Mouse (Mus musculus): Measurements from ENCODE around the gene Tmem185b. TPM values are rescaled to one million over a fixed set of nuclear protein-coding genes. Genes with fewer than 3 reads are reported as not detected.

Gene Tmem185b
- total RNA-seq (2021): 10 to 100 TPM; 11.8 to 14.7 TPM
- long read RNA-seq, experiment 1, transcript Tmem185b-202 (1 exons, 2,824 nt): major isoform, 15 of 15 reads
- long read RNA-seq, experiment 1, partial matches to known transcripts: 0 of 15 reads
- long read RNA-seq, experiment 1, other reads (novel, unspliced or antisense): 0 of 15 reads
- long read RNA-seq, experiment 2, transcript Tmem185b-202 (1 exons, 2,824 nt): major isoform, 15 of 15 reads
- long read RNA-seq, experiment 2, partial matches to known transcripts: 0 of 15 reads
- long read RNA-seq, experiment 2, other reads (novel, unspliced or antisense): 0 of 15 reads

DNA sequence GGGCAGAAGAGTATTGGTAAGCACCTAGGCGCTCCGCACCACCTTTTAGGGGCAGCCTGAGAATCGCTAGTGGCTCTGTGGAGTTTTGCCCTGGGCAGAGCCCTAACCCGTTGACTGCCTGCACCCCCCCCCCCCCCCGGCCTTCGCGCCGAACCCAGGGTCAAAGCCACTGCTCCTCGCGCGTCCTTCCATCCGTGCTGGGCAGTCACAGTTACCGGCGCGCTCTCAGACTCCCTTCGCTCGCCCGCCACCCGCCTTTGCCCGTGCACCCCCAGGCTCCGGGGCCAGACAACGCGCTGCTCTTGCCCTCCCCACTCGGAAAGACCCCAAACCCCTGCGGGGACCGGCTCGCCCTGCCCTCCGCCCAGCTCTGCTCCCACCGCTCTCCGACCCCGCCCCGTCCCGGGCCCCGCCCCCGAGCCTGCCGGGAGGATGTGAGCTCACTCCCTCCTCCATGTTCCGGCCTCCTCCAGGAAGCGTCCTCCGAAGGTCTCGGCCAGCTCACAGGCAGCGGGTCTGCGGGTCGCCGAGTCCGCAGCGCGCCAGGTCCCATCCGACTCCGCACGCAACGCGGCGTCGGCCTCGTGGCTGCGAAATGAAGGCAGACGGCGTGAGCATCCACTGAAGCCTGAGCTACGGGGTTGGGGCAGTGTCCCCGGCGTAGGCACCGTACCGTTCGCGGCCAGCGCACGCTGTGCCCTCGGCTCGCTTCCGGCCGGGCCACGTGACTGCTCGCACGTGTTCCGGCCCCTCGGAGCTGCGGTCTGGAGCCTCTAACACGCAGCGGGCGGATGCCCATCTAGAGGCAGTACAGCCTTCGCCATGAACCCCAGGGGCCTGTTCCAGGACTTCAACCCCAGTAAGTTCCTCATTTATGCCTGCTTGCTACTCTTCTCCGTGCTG is at the start of gene Tmem185b:
Gene Tmem185b (plus strand): TSS at position 472 of the 903 bp plus-strand sequence.
- DNase-seq (ENCODE audit: low spot score in 2 of 2): peak; percentile 78 to 82
- intact Hi-C loops (cut with DNase I): loop anchor here (5.0 to 10.0 kb wide), 2 partner anchors 69 to 441 kb away; no protein-coding TSS in a partner anchor

DNA sequence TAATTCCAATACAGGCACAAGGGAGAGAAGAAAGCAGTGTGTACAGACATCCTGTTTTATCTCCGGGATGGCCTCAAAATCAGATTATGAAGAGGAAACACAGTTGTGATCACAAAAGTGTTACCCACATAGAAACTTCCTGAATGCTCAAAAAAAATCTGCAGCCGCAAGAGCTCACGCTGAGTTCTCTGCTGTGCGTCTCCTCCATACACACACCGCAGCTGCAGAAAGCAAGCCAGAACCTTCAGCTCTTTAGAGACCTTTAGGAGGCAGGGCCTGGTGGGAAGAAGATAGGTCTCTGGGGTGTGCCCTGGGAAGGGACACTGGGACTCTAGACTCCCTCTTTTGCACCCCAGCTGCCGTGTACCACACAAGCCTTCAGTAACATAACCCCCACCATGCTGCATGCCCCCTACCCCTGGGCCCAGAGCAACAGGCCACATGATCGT is 49.0 kb upstream of the Tmem185b start:
- DNase-seq (ENCODE audit: low spot score in 2 of 2): no peak
- intact Hi-C loops (cut with DNase I): no loop called here

DNA sequence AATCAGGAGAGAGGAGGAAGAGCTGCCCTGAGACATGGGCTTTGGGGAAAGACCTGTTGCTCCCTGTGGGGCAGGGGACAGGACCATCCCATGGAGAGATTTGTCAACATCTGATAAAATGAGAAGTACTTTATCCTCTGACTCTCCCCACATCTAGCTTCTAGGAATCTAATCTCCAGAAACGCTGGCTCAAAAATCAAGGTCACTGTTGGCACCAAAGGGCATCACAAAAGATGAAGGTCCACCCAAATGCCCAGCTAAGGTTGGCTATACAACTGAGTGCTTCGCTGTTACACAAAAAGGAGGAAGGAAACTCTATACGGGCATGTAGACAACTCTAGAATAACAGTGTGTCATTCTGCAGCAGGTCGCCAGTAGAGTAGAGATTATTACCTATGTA is 46.3 kb upstream of the Tmem185b start:
- DNase-seq (ENCODE audit: low spot score in 2 of 2): no peak
- intact Hi-C loops (cut with DNase I): no loop called here

DNA sequence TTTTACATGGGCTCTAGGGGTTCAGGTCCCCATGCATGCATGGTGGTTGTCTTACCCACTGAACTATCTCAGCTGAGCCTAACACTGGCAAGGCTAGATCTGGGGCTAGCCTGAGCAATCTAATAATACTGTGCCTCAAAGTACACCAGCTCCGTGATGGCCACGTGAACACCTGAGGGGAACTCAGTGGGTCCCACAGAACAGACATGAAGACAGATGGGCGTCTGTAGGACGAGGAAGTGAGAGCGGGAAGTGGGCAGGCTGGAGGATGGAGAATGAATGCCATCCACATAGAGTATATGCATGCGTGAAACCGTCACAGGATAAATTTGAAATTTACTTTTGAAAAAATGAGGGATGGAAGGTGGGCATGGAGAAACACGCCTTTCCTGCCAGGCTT is 45.3 kb upstream of the Tmem185b start:
- DNase-seq (ENCODE audit: low spot score in 2 of 2): no peak
- intact Hi-C loops (cut with DNase I): no loop called here

DNA sequence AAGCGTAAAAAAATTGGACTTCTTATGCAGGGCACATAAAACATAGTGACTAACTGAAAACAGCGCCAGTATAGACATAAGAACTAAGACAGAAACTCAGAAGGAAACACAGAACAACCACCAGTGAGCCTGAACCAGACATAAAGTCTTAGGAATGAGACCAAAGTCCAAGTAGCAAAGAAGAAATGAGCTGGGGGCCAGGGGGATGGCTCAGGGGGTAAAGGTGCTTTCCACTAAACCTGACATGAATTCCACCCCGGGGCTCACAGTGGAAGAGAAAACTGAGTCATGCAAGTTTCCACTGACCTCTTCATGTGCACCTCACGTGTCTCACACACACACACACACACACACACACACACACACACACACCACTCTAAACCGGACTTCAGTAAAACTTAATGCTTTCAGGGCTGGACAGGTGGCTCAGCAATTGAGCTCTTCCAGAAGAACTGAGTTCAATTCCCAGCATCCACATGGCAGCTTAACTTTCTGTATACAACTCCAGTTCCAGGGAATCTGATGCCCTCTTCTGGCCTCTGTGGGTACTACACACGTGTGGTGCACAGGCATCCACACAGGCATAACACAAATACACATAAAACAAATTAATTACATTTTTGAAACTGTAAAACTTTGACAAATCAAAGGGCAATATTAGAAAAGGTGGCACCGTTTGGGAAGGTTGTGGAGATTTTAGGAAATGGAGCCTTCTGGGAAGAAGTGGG is 44.6 kb upstream of the Tmem185b start:
- no peak for DNase-seq (ENCODE audit: low spot score in 2 of 2)
- intact Hi-C loops (cut with DNase I): no loop called here

DNA sequence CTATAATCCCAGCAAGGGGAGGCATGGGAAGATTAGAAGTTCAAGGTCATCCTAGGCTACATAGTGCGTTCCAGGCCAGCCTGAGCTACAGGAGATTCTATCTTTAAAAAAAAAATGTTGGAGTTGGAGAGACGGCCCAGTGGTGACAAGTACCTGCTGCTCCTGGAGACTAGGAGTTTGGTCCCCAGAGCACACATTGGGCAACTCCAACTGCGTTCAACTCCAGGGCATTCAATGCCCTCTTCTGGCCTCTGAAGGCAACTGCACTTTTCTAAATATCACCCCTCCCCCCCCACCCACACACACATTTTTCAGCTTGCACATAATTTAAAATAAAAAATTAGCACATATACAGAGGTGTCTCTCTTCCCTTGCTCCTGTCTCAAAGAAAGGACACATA is 43.1 kb upstream of the Tmem185b start:
- no peak for DNase-seq (ENCODE audit: low spot score in 2 of 2)
- intact Hi-C loops (cut with DNase I): no loop called here

DNA sequence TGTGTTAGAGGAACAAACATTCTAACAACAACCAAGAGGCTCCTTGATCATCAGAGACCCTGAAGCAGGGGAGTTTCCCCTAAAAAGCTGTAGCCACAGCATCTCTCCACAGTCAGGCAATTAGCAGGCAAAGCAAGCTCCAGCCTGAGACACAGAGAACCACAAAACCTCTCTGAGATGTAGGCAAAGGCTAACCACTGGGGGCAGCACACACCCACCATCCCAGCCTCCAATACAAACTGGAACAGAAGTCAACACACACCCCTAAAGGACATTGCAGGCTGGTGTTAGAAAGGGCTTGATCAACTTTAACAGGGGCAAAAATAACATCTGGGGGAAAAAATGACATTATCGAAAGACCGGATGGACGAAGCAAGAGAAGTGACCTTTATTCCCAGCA is 41.5 kb upstream of the Tmem185b start:
- peak; percentile 35 to 44 for DNase-seq (ENCODE audit: low spot score in 2 of 2)
- intact Hi-C loops (cut with DNase I): no loop called here

DNA sequence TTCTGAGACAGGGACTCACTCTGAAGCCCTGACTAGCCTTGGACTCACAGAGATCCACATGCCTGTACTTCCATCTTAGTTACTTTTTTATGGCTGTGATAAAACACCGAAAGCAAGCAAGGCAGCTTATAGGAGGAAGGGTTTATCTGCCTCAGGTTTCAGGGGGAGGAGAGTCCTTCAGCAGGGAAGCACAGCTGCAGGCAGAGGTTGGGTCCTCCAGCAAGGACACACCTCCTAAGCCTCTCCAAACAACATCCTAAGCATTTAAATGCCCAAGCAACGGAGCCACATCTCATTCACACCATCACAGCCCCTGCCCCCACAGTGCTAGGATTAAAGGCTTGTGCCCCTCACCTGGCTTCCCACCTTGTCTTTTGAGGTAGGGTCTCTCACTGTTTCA is 40.1 kb upstream of the Tmem185b start:
- intact Hi-C loops (cut with DNase I): no loop called here
- DNase-seq (ENCODE audit: low spot score in 2 of 2): no peak

DNA sequence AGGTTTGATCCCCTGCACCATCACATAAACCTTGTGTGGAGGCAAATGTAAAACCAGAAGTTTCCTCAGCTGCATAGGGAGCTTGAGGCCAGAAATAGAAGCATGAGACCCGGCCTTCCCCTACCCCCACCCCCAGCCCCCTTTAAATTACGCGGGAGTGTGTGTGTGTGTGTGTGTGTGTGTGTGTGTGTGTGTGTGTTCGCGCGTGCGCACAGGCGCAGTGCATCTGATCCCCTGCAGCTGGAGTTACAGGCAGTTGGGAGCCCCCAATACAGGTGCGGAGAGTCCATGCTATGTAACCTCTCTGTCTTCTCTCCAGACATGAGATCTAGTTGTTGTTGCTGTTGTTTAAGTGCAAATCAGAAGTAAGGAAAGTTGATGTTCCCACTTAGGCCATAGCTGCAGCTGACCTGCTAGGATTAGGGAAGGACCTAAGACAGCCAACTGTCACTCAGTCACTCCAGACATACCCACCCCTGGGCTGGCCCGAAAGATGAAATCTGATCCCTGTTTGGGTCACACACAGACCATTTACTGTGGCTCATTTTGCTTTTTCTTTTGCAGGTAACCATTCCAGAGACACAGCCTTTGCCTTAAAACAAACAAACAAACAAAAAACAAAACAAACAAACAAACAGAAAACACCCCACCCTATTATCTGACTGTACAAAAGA is 37.9 kb upstream of the Tmem185b start:
- intact Hi-C loops (cut with DNase I): no loop called here
- no peak for DNase-seq (ENCODE audit: low spot score in 2 of 2)

DNA sequence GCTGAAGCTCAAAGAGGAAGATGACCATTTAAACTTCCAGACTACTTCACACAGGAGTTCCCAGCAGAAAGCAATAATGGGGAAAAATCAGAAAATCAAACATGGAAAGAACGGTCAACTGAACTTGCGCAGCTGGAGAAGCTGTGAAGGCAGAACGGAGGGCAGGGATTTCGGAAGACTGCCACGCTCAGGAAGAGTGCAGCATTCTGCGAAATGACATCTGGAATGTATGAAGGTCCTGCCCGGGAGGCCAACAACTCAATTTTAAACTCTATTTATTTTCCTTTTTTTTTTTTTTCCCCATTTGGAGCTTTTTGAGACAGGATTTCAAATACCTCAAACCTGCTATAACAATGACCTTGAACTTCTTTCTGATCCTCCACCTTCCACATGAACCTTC is 35.2 kb upstream of the Tmem185b start:
- intact Hi-C loops (cut with DNase I): no loop called here

DNA sequence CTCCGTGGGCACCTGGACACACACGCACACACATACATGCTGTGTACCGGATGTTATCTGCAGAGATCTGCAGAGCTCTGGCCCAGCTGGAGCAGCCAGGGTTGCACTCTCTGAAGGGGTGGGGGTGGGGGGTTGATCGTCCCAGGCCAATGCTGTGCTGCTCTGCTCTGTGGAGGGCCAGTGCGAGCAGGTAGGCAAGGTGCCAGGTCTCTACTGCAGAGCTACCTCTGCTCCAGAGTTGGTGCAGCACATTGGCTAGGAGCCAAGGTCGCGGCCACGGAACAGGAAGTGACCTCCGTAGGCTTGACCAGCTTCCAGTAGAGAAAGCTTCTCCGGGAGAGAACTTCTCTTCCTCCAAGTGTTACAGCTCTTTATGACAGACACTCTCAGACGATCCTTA is 33.9 kb upstream of the Tmem185b start:
- intact Hi-C loops (cut with DNase I): no loop called here
- DNase-seq (ENCODE audit: low spot score in 2 of 2): peak; percentile 37 to 49

More for the DNA sequence above, 35.2 kb upstream of the Tmem185b start:
- no peak for DNase-seq (ENCODE audit: low spot score in 2 of 2)

DNA sequence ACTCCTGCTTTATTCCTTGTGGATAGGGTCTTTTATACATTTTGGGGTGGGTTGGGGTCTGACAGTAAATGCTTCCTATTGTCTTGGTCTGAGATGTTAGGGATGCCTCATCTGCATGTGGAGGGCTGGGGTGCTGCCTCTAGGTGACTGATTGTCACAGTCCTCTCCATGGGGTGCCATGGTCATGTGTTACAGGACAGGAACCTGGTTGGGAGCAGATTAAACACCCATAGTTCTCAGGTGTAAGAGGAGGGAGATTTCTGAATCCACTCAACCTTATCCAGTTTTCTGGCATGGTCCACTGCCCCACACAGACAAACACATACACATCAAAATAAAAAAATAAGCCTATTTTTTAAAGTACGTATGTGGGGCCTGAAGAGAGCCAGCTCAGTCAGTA is 33.5 kb upstream of the Tmem185b start:
- intact Hi-C loops (cut with DNase I): no loop called here
- no peak for DNase-seq (ENCODE audit: low spot score in 2 of 2)

DNA sequence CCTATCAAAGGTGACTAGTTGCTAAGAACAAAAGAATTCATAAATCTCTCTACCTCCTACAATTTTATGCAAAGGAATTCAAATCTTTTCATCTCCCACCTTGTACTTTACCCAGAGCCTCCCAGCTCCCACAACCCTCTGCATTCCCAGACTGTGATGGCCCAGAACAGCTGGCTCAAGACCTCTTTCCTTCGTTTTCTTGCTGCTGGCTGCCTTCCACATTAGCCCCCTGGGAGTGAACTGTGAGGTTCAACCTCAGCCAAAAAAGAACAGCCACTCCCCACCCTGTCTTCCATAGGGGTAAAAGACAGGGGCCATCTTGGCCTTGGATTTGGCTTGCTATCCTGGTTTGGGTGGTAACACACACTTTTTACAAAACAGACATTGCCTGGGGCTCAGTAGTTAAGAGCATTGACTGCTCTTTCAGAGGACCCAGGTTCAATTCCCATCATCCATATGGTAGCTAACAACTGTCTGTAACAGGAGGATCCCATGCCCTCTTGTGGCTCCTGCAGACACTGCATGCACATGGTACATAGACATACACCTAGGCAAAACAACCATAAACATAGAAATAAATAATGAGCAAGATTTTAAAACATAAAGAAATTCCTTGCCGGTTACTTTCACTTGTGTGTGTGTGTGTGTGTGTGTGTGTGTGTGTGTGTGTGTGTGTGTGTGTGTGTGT is 31.8 kb upstream of the Tmem185b start:
- intact Hi-C loops (cut with DNase I): no loop called here
- no peak for DNase-seq (ENCODE audit: low spot score in 2 of 2)

DNA sequence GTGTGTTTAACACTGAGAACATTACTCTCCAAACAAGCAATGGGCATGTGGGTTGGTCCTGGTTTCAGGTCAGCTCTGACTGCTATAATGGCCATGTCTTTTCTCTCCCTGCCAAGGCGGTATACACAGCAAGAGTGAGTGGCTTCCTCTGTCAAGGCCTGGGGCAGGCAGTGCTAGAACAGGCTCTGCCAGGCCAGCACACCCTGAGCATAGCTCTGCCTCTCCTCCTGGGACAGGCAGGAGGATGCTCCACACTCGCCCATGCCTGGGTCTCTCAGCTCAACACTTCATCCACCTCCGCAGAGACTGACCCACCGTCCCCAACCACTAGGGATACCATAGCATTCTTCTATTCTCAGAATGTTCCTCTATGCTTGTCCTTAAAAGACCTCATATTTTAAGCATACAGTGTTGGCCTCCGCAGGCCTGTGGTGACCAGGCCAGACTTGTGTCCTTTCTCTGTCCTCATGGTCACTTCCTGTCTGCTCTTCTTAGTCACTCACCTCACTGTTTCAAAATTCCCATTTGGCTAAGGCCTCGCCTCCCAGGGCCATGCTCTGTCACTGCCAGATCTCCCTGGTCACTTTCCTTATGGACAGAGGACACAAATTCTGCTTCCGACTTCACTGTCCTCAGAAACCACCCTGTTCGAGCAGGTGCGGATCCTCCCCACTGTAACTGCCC is 31.1 kb upstream of the Tmem185b start:
- no peak for DNase-seq (ENCODE audit: low spot score in 2 of 2)
- intact Hi-C loops (cut with DNase I): no loop called here

DNA sequence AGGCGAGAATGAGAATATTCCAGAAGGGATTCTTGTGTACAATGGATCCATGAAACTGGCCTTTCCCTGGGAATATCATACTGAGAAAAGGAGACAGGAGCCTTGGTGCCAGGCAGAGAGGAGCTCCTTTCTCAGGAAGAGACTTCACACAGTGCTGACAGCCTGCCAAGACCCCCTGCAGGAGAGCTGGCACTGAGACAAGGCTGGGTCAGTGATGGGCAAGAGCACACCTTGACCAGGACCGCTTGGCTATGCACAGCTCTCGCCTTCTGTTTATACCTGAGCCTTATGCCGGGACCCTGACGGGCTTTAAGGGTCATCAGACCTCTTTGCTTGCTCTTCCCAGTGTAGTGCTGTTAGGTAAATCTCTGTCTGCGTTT is 30.6 kb upstream of the Tmem185b start:
- intact Hi-C loops (cut with DNase I): no loop called here
- no peak for DNase-seq (ENCODE audit: low spot score in 2 of 2)

DNA sequence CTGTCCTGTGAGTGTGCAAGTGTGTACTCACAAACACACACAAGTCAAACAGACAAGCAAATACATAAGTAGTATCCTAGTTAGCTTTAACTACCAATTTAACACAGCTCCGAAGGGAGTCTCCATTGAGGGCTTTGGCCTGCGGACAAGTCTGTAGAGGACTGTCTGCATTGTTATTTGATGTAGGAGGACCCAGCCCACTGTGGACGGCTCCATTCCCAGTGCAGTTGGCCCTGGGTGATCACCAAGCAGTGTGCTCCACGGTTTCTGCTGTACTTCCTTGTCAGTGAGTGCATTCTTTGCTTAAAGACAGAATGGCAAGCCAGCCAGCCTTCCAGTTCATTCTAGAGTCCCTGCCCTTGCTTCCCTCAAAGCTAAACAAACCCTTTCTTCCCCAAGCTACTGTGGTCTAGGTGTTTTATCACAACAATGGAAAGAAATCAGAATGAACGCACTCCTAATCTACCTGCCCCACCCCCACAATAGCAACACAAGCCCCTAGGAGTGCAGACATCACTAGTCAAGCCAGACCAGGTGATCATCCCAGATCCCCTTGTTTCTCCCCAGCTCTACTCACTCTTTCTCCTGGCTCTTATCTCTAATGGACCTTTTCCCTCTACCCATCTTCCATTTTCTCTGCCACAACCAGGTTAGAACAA is 28.5 kb upstream of the Tmem185b start:
- intact Hi-C loops (cut with DNase I): no loop called here
- DNase-seq (ENCODE audit: low spot score in 2 of 2): no peak

DNA sequence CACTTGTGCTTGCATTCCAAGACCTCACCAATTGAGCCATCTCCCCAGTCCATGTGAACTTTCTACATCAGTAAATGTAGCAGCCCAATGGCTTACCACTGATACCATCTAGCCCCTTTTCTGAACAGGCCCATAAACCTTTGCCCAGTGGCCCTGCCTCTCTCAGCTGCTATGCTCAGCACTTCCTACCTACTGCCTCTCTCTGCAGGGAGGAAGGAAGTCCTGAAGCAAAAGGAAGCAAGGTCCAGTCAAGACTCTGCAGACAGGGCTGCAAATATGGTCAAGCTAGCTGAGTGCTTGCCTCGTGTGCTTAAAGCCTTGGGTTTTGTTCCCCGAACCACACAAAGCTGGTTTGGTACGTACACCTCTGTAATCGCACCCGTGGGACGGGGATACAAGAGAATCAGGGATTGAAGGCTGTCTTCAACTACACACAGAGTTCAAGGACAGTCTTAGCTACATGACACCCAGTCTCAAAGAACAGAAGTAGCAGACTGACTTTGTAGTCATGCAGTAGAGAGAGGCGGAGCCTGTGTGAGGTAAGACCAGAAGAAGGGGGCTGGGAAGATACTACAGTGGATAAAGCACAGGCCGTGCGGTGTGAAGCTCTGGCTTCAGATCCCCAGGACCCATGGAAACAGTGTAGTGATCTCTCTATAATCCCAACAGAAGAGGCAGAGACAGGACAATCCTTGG is 27.3 kb upstream of the Tmem185b start:
- DNase-seq (ENCODE audit: low spot score in 2 of 2): no peak
- intact Hi-C loops (cut with DNase I): no loop called here

Measured in left cerebral cortex, postnatal 14 days (tissue).